In the genomic region with DNA sequence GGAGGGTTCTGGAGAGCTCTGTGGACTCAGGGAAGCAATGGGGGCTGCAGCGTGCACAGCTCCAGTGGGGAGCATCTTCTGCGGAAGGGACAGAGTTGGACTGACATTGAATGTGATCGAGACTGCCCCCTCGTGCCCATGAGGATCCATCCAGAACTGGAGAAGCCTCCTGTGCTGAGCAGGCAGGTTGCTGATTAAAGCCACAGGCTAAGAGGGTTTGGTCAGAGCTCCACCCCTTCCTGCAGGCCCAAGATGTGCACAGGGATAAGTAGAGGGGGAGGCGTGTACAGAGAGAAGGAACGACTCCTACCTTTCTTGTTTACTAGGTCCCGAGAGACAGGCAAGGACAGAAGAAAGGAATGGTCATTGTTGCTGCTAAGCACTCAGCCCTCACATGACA, we compare ENCODE assay signal across 1 mouse cellular context.
TF ChIP-seq lines count a peak whose summit lies in the region.

No protein-coding gene starts in this region.

TF ChIP-seq in ES-E14, 5 proteins besides CTCF, POLR2A, EP300 and RAD21 (continued from another document):
- TF ChIP-seq ZNF384 (IDR thresholded peaks at IDR 0.05; ENCODE audit: low read depth, low read length): no peak
